Mouse (Mus musculus) kidney, adult 2 months (tissue): ENCODE results near the gene Gm10638.

Experiments used
- CTCF ChIP-seq: fragments of 200-500 bp; conservative IDR thresholded peaks from 2 replicates; pipeline ENCODE4 v1.5.1; 2011; ENCODE audit warnings: low read depth, mild to moderate bottlenecking, control low read depth, low read length, moderate library complexity, mixed read lengths; ENCODE audit not compliant: insufficient read depth, insufficient read length
- POLR2A ChIP-seq: fragments of 200-500 bp; IDR thresholded peaks from one replicate; pipeline ENCODE4 v1.6.1; 2011; ENCODE audit warnings: low read depth, low read length, control low read depth

- no peak for TF ChIP-seq CTCF
- no peak for TF ChIP-seq POLR2A
Observed at GRCm38 (mm10) chr8:86758651-86759050, 13.2 kb downstream of the Gm10638 start.
